Mouse (Mus musculus): Measurements from ENCODE around the gene Nyap1. TPM values are rescaled to one million over a fixed set of nuclear protein-coding genes. Genes with fewer than 3 reads are reported as not detected.
A peak's percentile ranks its signal among the peaks of the same experiment; 100 is the strongest.

Gene Nyap1
- polyA plus RNA-seq, 1 experiment from 2014 or later = 0.33 TPM

- Histone ChIP-seq H3K27ac (ENCODE audit: low read length) (peak overlapping the region; percentile 89), H3K9ac (ENCODE audit: low read depth, low read length) (peak overlapping the region; percentile 85), H3K27me3 (ENCODE audit: control insufficient read depth, insufficient read depth, low read depth, low read length) (no peaks in the 10 kb centered on the region), H3K4me2 (ENCODE audit: low read depth, low read length) (peak overlapping the region; percentile 76), H3K4me1 (ENCODE audit: control insufficient read depth, low read depth, low read length) (peaks cover 41% of the 10 kb centered on the region), H3K36me3 (ENCODE audit: control insufficient read depth, insufficient read depth) (peaks cover 12% of the 10 kb centered on the region), H3K9me3 (replicated peaks; ENCODE audit: control insufficient read depth, low read length) (no peaks in the 10 kb centered on the region), H3K4me3 (ENCODE audit: low read depth, low read length) (peak overlapping the region; percentile 88)
- WGBS (ENCODE audit: insufficient replicate concordance) = 4% methylated on average over 28 of the region's 28 CpGs
- ATAC-seq (ENCODE audit: low read depth) = no peak
These were observed 57.8 kb downstream of the Nyap1 start for GRCm38 (mm10) chr5:137683388-137684293.

- peak overlapping the region; percentile 88 for H3K4me3 ChIP-seq (ENCODE audit: low read depth, low read length)
- peaks cover 15% of the 10 kb centered on the region for H3K36me3 ChIP-seq (ENCODE audit: control insufficient read depth, insufficient read depth)
- H3K9me3 ChIP-seq (replicated peaks; ENCODE audit: control insufficient read depth, low read length) = no peaks in the 10 kb centered on the region
- H3K9ac ChIP-seq (ENCODE audit: low read depth, low read length) = peak overlapping the region; percentile 40; the same call in 1 of the 2 replicates
- H3K27ac ChIP-seq (ENCODE audit: low read length) = no peak overlapping the region
- H3K27me3 ChIP-seq (ENCODE audit: control insufficient read depth, insufficient read depth, low read depth, low read length) = no peaks in the 10 kb centered on the region
- no peak for ATAC-seq (ENCODE audit: low read depth)
- H3K4me1 ChIP-seq (ENCODE audit: control insufficient read depth, low read depth, low read length) = peaks cover 36% of the 10 kb centered on the region
- 90% methylated on average over 6 of the region's 6 CpGs for WGBS (ENCODE audit: insufficient replicate concordance)
- peak overlapping the region; percentile 76 for H3K4me2 ChIP-seq (ENCODE audit: low read depth, low read length)
These were observed 58.9 kb downstream of the Nyap1 start for GRCm38 (mm10) chr5:137682526-137682925.

Other genes with a start within 250 kb of the Nyap1 start
- gene Pop7, start 239.1 kb downstream of the Nyap1 start, polyA plus RNA-seq (2015; fragmentation: Nextera tagmentation; extraction: Ambion mirVana) = 28.1 and 28.3 TPM in 2 replicates
- 2.8 and 3.1 TPM in 2 replicates for gene Gigyf1, start 223.1 kb downstream of the Nyap1 start, polyA plus RNA-seq (2015; fragmentation: Nextera tagmentation; extraction: Ambion mirVana)
- gene Epo, start 208.4 kb downstream of the Nyap1 start, polyA plus RNA-seq (2015; fragmentation: Nextera tagmentation; extraction: Ambion mirVana) = 0.81 and 1.2 TPM in 2 replicates
- gene Gnb2, start 208.1 kb downstream of the Nyap1 start, polyA plus RNA-seq (2015; fragmentation: Nextera tagmentation; extraction: Ambion mirVana) = 125 and 127 TPM in 2 replicates
- gene Actl6b, start 188.1 kb downstream of the Nyap1 start, polyA plus RNA-seq (2015; fragmentation: Nextera tagmentation; extraction: Ambion mirVana) = 0.05 TPM in 1 of 2 replicates, not detected in the other
- 60.5 and 62.5 TPM in 2 replicates for gene Tfr2, start 171.8 kb downstream of the Nyap1 start, polyA plus RNA-seq (2015; fragmentation: Nextera tagmentation; extraction: Ambion mirVana)
- gene Mospd3, start 140.5 kb downstream of the Nyap1 start, polyA plus RNA-seq (2015; fragmentation: Nextera tagmentation; extraction: Ambion mirVana) = 21.3 and 23.1 TPM in 2 replicates
- gene Pcolce, start 127.8 kb downstream of the Nyap1 start, polyA plus RNA-seq (2015; fragmentation: Nextera tagmentation; extraction: Ambion mirVana) = 15.0 and 21.5 TPM in 2 replicates
- gene Fbxo24, start 112.6 kb downstream of the Nyap1 start, polyA plus RNA-seq (2015; fragmentation: Nextera tagmentation; extraction: Ambion mirVana) = 0.07 and 0.13 TPM in 2 replicates
- 25.1 and 26.8 TPM in 2 replicates for gene Lrch4, start 112.5 kb downstream of the Nyap1 start, polyA plus RNA-seq (2015; fragmentation: Nextera tagmentation; extraction: Ambion mirVana)
- 5.2 and 6.1 TPM in 2 replicates for gene Gm20605, start 112.4 kb downstream of the Nyap1 start, polyA plus RNA-seq (2015; fragmentation: Nextera tagmentation; extraction: Ambion mirVana)
- 4.5 and 6.7 TPM in 2 replicates for gene Sap25, start 100.3 kb downstream of the Nyap1 start, polyA plus RNA-seq (2015; fragmentation: Nextera tagmentation; extraction: Ambion mirVana)
- gene Irs3, start 95.9 kb downstream of the Nyap1 start, polyA plus RNA-seq (2015; fragmentation: Nextera tagmentation; extraction: Ambion mirVana) = 0.15 TPM in 1 of 2 replicates, not detected in the other
- 29.4 and 30.5 TPM in 2 replicates for gene Agfg2, start 56.9 kb downstream of the Nyap1 start, polyA plus RNA-seq (2015; fragmentation: Nextera tagmentation; extraction: Ambion mirVana)
- 59.8 and 64.4 TPM in 2 replicates for gene Tsc22d4, start 4.1 kb upstream of the Nyap1 start, polyA plus RNA-seq (2015; fragmentation: Nextera tagmentation; extraction: Ambion mirVana)
- 14.8 and 15.5 TPM in 2 replicates for gene Ppp1r35, start 37.2 kb upstream of the Nyap1 start, polyA plus RNA-seq (2015; fragmentation: Nextera tagmentation; extraction: Ambion mirVana)
- 3.8 and 4.6 TPM in 2 replicates for gene Mepce, start 46.0 kb upstream of the Nyap1 start, polyA plus RNA-seq (2015; fragmentation: Nextera tagmentation; extraction: Ambion mirVana)
- gene Zcwpw1, start 46.2 kb upstream of the Nyap1 start, polyA plus RNA-seq (2015; fragmentation: Nextera tagmentation; extraction: Ambion mirVana) = 3.8 and 4.0 TPM in 2 replicates
- gene Pilra, start 94.7 kb upstream of the Nyap1 start, polyA plus RNA-seq (2015; fragmentation: Nextera tagmentation; extraction: Ambion mirVana) = 5.1 and 6.1 TPM in 2 replicates
- 5.8 and 6.6 TPM in 2 replicates for gene Pilrb1, start 116.5 kb upstream of the Nyap1 start, polyA plus RNA-seq (2015; fragmentation: Nextera tagmentation; extraction: Ambion mirVana)
- gene Pilrb2, start 130.2 kb upstream of the Nyap1 start, polyA plus RNA-seq (2015; fragmentation: Nextera tagmentation; extraction: Ambion mirVana) = 5.6 and 8.3 TPM in 2 replicates
- gene Cyp3a13, start 180.0 kb upstream of the Nyap1 start, polyA plus RNA-seq (2015; fragmentation: Nextera tagmentation; extraction: Ambion mirVana) = 6.2 and 6.8 TPM in 2 replicates
- not detected in 2 replicates for gene Gjc3, start 221.5 kb upstream of the Nyap1 start, polyA plus RNA-seq (2015; fragmentation: Nextera tagmentation; extraction: Ambion mirVana)
- gene Azgp1, start 239.9 kb upstream of the Nyap1 start, polyA plus RNA-seq (2015; fragmentation: Nextera tagmentation; extraction: Ambion mirVana) = 39.1 and 54.9 TPM in 2 replicates

All from liver, embryonic 16.5 days (tissue).